Mouse (Mus musculus): ENCODE results near the gene Efemp1. TPM values are rescaled to one million over a fixed set of nuclear protein-coding genes. Genes with fewer than 3 reads are reported as not detected.

The Efemp1 gene
- total and polyA plus RNA-seq, 2 experiments from 2014 or later, result 6.6 to 7.9 TPM

- WGBS, result 54% methylated on average over 4 of the region's 4 CpGs
- ATAC-seq, result no peak
- Histone ChIP-seq H3K27me3 (ENCODE audit: insufficient read depth, low read length) (no peaks in the 10 kb centered on the region), H3K9me3 (ENCODE audit: low read length) (no peaks in the 10 kb centered on the region), H3K4me3 (ENCODE audit: low read depth, low read length) (no peak overlapping the region), H3K9ac (no peak overlapping the region), H3K4me1 (ENCODE audit: insufficient read depth) (no peaks in the 10 kb centered on the region), H3K27ac (ENCODE audit: low read depth, low read length) (no peak overlapping the region), H3K4me2 (ENCODE audit: low read depth) (no peak overlapping the region), H3K36me3 (ENCODE audit: insufficient read depth) (no peaks in the 10 kb centered on the region)
- no peak for DNase-seq
- no peak for TF ChIP-seq CTCF (IDR thresholded peaks at IDR 0.05; ENCODE audit: low read depth)
Observed at GRCm38 (mm10) chr11:28883106-28883505, 30.1 kb downstream of the Efemp1 start.

DNA sequence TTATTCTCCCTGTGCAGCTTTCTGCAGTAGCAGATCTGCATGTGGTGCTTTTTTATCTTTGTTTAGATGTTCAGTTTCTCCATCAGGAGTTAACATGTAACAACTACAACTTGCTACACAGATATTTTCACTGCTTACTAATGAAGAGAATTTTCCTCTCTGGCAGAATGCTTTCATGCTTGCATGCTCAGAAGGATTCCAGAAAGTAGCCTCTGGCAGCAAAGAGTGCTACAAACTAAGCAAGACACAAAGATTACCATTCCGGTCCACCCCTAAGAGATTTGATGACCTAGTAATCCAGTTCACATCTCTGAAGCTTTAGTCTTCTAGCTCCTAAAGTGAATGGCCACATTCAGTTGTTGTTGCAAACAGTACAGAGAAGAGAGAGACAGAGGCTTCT, 36.5 kb downstream of the Efemp1 start:
- H3K27me3 ChIP-seq (ENCODE audit: insufficient read depth, low read length), result no peaks in the 10 kb centered on the region
- no peak for ATAC-seq
- no peak overlapping the region for H3K4me2 ChIP-seq (ENCODE audit: low read depth)
- no peak for TF ChIP-seq CTCF (IDR thresholded peaks at IDR 0.05; ENCODE audit: low read depth)
- H3K9ac ChIP-seq, result no peak overlapping the region
- no peak overlapping the region for H3K4me3 ChIP-seq (ENCODE audit: low read depth, low read length)
- 71% methylated on average over 1 of the region's 1 CpGs for WGBS
- H3K4me1 ChIP-seq (ENCODE audit: insufficient read depth), result no peaks in the 10 kb centered on the region
- DNase-seq, result no peak
- H3K9me3 ChIP-seq (ENCODE audit: low read length), result no peaks in the 10 kb centered on the region
- no peak overlapping the region for H3K27ac ChIP-seq (ENCODE audit: low read depth, low read length)
- H3K36me3 ChIP-seq (ENCODE audit: insufficient read depth), result no peaks in the 10 kb centered on the region

- TF ChIP-seq CTCF (IDR thresholded peaks at IDR 0.05; ENCODE audit: low read depth), result no peak
- Histone ChIP-seq H3K4me1 (ENCODE audit: insufficient read depth) (no peaks in the 10 kb centered on the region), H3K4me2 (ENCODE audit: low read depth) (no peak overlapping the region), H3K27me3 (ENCODE audit: insufficient read depth, low read length) (no peaks in the 10 kb centered on the region), H3K4me3 (ENCODE audit: low read depth, low read length) (no peak overlapping the region), H3K9me3 (ENCODE audit: low read length) (no peaks in the 10 kb centered on the region), H3K36me3 (ENCODE audit: insufficient read depth) (no peaks in the 10 kb centered on the region), H3K9ac (no peak overlapping the region), H3K27ac (ENCODE audit: low read depth, low read length) (no peak overlapping the region)
- no peak for DNase-seq
- 75% methylated on average over 5 of the region's 5 CpGs for WGBS
- no peak for ATAC-seq
Observed at GRCm38 (mm10) chr11:28891515-28891914, 38.5 kb downstream of the Efemp1 start.

DNA sequence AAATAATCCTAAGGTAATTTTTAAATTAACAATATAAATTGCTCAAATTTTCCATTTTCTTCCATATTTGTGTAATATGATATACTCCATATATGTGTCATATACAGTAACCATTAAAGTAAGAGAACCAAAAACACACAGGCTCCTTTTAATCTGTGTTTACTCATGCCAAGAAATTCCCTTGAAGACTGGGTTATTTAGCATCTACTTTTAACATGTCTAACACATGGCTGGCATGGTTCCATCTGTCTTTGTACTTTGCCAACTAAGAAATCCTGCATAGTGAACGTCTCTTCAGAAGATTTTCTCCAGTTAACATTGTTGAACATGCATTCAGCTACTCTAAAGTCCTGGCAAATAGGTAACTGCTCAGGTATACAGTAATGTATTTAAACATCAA, 46.4 kb downstream of the Efemp1 start:
- peak; percentile 73 for DNase-seq
- WGBS, result 27% methylated on average over 1 of the region's 1 CpGs
- H3K4me3 ChIP-seq (ENCODE audit: low read depth, low read length), result no peak overlapping the region
- no peaks in the 10 kb centered on the region for H3K27me3 ChIP-seq (ENCODE audit: insufficient read depth, low read length)
- H3K4me2 ChIP-seq (ENCODE audit: low read depth), result no peak overlapping the region
- peak; percentile 55 for ATAC-seq
- H3K9me3 ChIP-seq (ENCODE audit: low read length), result no peaks in the 10 kb centered on the region
- TF ChIP-seq CTCF (IDR thresholded peaks at IDR 0.05; ENCODE audit: low read depth), result no peak
- no peaks in the 10 kb centered on the region for H3K36me3 ChIP-seq (ENCODE audit: insufficient read depth)
- no peak overlapping the region for H3K27ac ChIP-seq (ENCODE audit: low read depth, low read length)
- H3K9ac ChIP-seq, result no peak overlapping the region
- no peaks in the 10 kb centered on the region for H3K4me1 ChIP-seq (ENCODE audit: insufficient read depth)

GRCm38 (mm10) chr11:28904596-28904995, 51.6 kb downstream of the Efemp1 start:
- Histone ChIP-seq H3K27me3 (ENCODE audit: insufficient read depth, low read length) (no peaks in the 10 kb centered on the region), H3K4me3 (ENCODE audit: low read depth, low read length) (no peak overlapping the region), H3K36me3 (ENCODE audit: insufficient read depth) (no peaks in the 10 kb centered on the region), H3K4me1 (ENCODE audit: insufficient read depth) (no peaks in the 10 kb centered on the region), H3K9ac (no peak overlapping the region), H3K9me3 (ENCODE audit: low read length) (no peaks in the 10 kb centered on the region), H3K4me2 (ENCODE audit: low read depth) (no peak overlapping the region), H3K27ac (ENCODE audit: low read depth, low read length) (no peak overlapping the region)
- no peak for ATAC-seq
- 70% methylated on average over 2 of the region's 2 CpGs for WGBS
- peak; percentile 5 for DNase-seq
- no peak for TF ChIP-seq CTCF (IDR thresholded peaks at IDR 0.05; ENCODE audit: low read depth)

DNA sequence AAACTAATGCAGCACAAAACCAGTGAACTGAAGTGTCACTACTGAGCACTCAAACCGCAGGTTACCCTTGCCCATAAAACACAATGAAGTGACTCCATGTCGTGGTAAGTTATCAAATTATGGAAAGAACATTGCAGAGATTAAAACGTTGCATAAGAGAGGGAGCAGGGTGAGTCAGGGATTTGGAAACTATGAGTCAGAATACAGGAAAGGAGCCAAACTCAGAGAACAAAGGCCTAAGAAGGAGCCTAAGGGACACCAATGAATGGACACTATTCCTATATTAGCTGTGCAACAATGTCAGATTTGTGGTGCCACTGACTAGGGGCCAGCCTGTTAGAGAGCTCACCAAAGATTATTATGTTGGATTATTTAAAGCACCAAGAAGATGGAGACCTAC, 53.3 kb downstream of the Efemp1 start:
- no peak for DNase-seq
- H3K4me3 ChIP-seq (ENCODE audit: low read depth, low read length), result no peak overlapping the region
- no peaks in the 10 kb centered on the region for H3K36me3 ChIP-seq (ENCODE audit: insufficient read depth)
- no peak for ATAC-seq
- TF ChIP-seq CTCF (IDR thresholded peaks at IDR 0.05; ENCODE audit: low read depth), result no peak
- H3K4me1 ChIP-seq (ENCODE audit: insufficient read depth), result no peaks in the 10 kb centered on the region
- no peaks in the 10 kb centered on the region for H3K27me3 ChIP-seq (ENCODE audit: insufficient read depth, low read length)
- no peak overlapping the region for H3K27ac ChIP-seq (ENCODE audit: low read depth, low read length)
- no peak overlapping the region for H3K9ac ChIP-seq
- H3K4me2 ChIP-seq (ENCODE audit: low read depth), result no peak overlapping the region
- WGBS, result 63% methylated on average over 3 of the region's 3 CpGs
- H3K9me3 ChIP-seq (ENCODE audit: low read length), result no peaks in the 10 kb centered on the region

- WGBS, result 54% methylated on average over 3 of the region's 3 CpGs
- TF ChIP-seq CTCF (IDR thresholded peaks at IDR 0.05; ENCODE audit: low read depth), result no peak
- Histone ChIP-seq H3K27ac (ENCODE audit: low read depth, low read length) (no peak overlapping the region), H3K9me3 (ENCODE audit: low read length) (no peaks in the 10 kb centered on the region), H3K4me3 (ENCODE audit: low read depth, low read length) (no peak overlapping the region), H3K9ac (no peak overlapping the region), H3K27me3 (ENCODE audit: insufficient read depth, low read length) (no peaks in the 10 kb centered on the region), H3K4me2 (ENCODE audit: low read depth) (no peak overlapping the region), H3K36me3 (ENCODE audit: insufficient read depth) (no peaks in the 10 kb centered on the region), H3K4me1 (ENCODE audit: insufficient read depth) (no peaks in the 10 kb centered on the region)
- no peak for ATAC-seq
- no peak for DNase-seq
Observed at GRCm38 (mm10) chr11:28908908-28909545, 56.0 kb downstream of the Efemp1 start.
